Mouse (Mus musculus) megakaryocyte, embryonic 14.5 days (primary cell): ENCODE results near the gene Amdhd1. TPM values are rescaled to one million over a fixed set of nuclear protein-coding genes. Genes with fewer than 3 reads are reported as not detected.
"Not testable (repeated sequence)": the region's sequence is repeated elsewhere in the genome, so short reads cannot be mapped to it uniquely, and the experiment has no call there.

Experiments
- H3K27me3 ChIP-seq: replicated peaks from 2 replicates; pipeline ENCODE3; 2012; ENCODE audit warnings: inconsistent platforms
- H3K36me3 ChIP-seq: replicated peaks from 2 replicates; pipeline ENCODE3; 2012; ENCODE audit warnings: low read length, inconsistent platforms, mixed read lengths
- H3K4me1 ChIP-seq: 2 replicates; pipeline ENCODE4 v1.6.1; 2012; ENCODE audit warnings: inconsistent platforms
- H3K4me3 ChIP-seq: replicated peaks from 2 replicates; pipeline ENCODE3; 2012; ENCODE audit warnings: moderate library complexity, mild to moderate bottlenecking, inconsistent platforms
- H3K9me3 ChIP-seq: 2 replicates; pipeline ENCODE4 v1.6.1; 2012; ENCODE audit warnings: inconsistent platforms
- FLI1 ChIP-seq: IDR thresholded peaks from 2 replicates; pipeline ENCODE4 v1.6.1; 2012; ENCODE audit warnings: low read length, inconsistent platforms, mixed read lengths
- GATA1 ChIP-seq: IDR thresholded peaks from 3 replicates; pipeline ENCODE4 v1.6.1; 2012; ENCODE audit warnings: mixed read lengths, low read length, inconsistent platforms, borderline replicate concordance
- polyA plus RNA-seq: library from polyadenylated mRNA; stranded (reverse); fragments of >175 nt; gene quantifications from 2 replicates; pipeline ENCODE4 v1.2.3, GENCODE M21; 2012; ENCODE audit warnings: low replicate concordance; ENCODE audit not compliant: insufficient read depth

The Amdhd1 gene
- polyA plus RNA-seq, 1 experiment = not detected

DNA sequence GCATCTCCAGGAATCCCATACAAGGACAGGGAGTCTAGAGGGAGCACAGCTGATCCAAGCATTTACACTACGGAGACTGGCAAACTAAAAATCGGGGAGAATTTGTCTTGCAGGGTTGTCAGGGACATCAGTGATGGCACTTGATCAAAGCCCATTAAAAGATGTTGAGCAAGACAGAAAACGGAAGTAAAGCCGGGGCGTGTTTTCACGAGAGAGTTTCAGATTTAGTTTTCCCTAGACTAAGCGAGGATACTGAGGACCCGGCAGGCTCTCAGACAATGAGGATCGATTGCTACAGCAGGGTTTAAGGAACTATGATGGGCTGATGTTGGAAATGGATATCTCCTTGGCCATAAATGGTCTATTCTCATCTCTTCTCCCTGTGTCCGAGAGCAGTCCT, 27.2 kb upstream of the Amdhd1 start:
- no peaks in the 10 kb centered on the region; the same call in 1 of the 2 replicates for H3K4me1 ChIP-seq
- no peaks in the 10 kb centered on the region for H3K36me3 ChIP-seq
- H3K4me3 ChIP-seq = no peak overlapping the region
- no peaks in the 10 kb centered on the region for H3K9me3 ChIP-seq
- H3K27me3 ChIP-seq = peaks cover 8% of the 10 kb centered on the region
- TF ChIP-seq GATA1 (no peak), FLI1 (no peak)

DNA sequence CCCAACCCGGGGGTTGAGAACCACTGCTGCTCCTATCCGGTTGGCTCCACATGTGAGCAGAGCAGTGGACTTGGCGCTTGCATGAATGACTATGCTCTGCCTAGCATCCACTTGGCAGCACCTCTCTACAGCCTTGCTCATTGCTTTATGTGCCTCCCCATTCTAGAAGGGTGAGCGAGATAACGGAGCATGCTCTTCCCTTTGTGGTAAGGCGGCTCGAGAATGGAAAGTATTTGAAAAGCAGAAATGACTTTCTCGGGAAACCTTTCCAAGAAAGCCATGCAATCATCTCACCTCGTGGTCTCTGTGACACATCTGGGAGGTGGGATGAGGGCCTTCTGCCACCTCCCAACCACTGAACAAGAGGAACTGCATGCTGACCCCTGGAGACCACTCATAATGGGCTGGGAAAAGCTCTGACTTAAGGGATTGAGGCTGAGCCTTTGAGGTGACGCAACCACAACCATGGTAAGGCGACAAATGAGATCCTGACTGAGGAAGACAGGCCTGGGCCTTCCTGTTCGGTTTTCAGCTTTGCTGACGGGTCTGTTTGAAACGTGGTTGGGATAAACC, 24.8 kb upstream of the Amdhd1 start:
- TF ChIP-seq FLI1 (no peak), GATA1 (no peak)
- no peaks in the 10 kb centered on the region for H3K36me3 ChIP-seq
- H3K4me1 ChIP-seq = no peaks in the 10 kb centered on the region; the same call in 1 of the 2 replicates
- H3K9me3 ChIP-seq = peaks cover 6% of the 10 kb centered on the region
- peaks cover 14% of the 10 kb centered on the region for H3K27me3 ChIP-seq
- H3K4me3 ChIP-seq = no peak overlapping the region

- Histone ChIP-seq H3K4me3 (no peak overlapping the region), H3K27me3 (peaks cover 11% of the 10 kb centered on the region), H3K9me3 (peaks cover 6% of the 10 kb centered on the region), H3K4me1 (no peaks in the 10 kb centered on the region; the same call in 1 of the 2 replicates), H3K36me3 (no peaks in the 10 kb centered on the region)
- TF ChIP-seq GATA1 = no peak
- TF ChIP-seq FLI1 = no peak
Observed at GRCm38 (mm10) chr10:93559786-93560185, 20.0 kb upstream of the Amdhd1 start.

DNA sequence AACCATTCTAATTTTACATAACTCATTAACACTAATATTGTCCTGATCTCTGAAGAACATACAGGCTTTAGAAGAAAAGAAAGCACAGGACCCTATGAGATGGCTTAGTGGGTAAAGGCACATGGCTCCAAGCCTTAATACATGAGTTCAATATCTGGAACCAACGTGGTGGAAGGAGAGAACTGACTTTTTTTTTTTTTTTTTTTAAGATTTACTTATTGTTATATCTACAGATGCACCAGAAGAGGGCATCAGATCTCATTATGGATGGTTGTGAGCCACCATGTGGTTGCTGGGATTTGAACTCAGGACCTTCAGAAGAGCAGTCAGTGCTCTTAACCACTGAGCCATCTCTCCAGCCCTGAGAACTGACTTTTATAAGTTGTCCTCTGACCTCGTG, 18.1 kb upstream of the Amdhd1 start:
- H3K4me3 ChIP-seq, H3K36me3 ChIP-seq, H3K9me3 ChIP-seq, H3K4me1 ChIP-seq: not testable (repeated sequence)
- peaks cover 17% of the 10 kb centered on the region for H3K27me3 ChIP-seq

DNA sequence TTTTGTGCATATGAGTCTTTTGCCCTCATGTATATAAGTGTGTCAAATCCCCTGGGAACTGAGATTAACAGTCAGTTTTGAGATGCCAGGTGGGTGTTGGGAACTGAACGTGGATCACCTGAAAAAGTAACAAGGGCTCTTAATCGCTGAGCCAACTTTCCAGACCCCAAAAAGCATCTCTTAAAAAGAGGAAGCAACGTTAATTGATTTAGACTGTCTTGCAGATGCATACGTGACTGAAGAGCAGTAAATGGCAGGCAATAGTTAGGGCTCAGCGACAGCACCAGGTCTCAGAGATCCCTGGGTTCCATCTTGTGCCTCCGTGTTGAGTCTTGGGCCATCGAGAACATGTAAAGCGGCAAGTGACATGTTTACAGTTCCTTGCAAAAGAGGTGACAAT, 12.8 kb upstream of the Amdhd1 start:
- peaks cover 14% of the 10 kb centered on the region for H3K4me1 ChIP-seq
- H3K36me3 ChIP-seq = no peaks in the 10 kb centered on the region
- no peaks in the 10 kb centered on the region for H3K9me3 ChIP-seq
- TF ChIP-seq GATA1 (no peak), FLI1 (no peak)
- H3K27me3 ChIP-seq = peaks cover 18% of the 10 kb centered on the region
- no peak overlapping the region for H3K4me3 ChIP-seq

DNA sequence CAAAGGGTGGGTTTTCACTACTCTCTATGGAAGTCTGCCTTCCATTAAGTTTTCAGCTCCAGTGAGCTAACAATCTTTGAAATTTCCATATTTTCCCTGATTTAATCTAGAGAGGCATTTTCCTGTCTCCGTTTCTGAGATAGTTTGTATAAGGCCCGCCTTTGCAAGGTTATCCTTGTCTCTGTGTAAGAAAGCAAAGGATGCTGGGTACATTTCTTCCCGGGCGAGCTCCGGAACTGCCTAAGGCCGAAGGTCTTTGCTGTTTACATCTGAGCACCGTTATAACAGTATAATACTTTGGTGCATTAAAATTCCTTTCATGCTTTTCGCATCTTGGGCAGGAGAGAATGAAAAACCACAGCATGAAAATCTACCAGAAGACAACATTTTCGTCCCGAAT, 10.0 kb upstream of the Amdhd1 start:
- H3K4me3 ChIP-seq = no peak overlapping the region
- peaks cover 18% of the 10 kb centered on the region for H3K4me1 ChIP-seq
- peaks cover 15% of the 10 kb centered on the region for H3K27me3 ChIP-seq
- no peaks in the 10 kb centered on the region for H3K36me3 ChIP-seq
- TF ChIP-seq GATA1 = no peak
- no peak for TF ChIP-seq FLI1
- no peaks in the 10 kb centered on the region for H3K9me3 ChIP-seq

DNA sequence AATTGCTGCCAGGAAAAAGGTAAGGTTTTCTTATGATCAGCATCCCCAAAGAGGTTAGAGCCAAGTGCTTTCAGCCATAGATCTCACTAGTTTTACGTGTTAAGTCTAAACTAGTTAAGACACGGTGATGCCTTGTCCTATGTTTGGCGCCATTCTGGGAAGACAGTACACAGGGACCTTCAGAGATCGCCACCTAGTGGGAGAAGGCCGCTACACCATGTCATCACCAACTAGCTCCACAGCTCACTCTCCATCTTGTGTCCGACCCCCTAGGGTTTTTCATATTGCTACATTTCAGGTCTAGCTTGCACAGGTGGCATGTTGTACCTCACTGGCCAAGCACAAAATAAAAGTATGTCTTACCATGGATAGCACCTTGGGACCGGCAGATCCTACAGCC, 9.2 kb upstream of the Amdhd1 start:
- H3K36me3 ChIP-seq = no peaks in the 10 kb centered on the region
- no peak for TF ChIP-seq GATA1
- TF ChIP-seq FLI1 = no peak
- no peaks in the 10 kb centered on the region for H3K9me3 ChIP-seq
- H3K4me3 ChIP-seq = no peak overlapping the region
- peaks cover 12% of the 10 kb centered on the region for H3K27me3 ChIP-seq
- peaks cover 18% of the 10 kb centered on the region for H3K4me1 ChIP-seq

DNA sequence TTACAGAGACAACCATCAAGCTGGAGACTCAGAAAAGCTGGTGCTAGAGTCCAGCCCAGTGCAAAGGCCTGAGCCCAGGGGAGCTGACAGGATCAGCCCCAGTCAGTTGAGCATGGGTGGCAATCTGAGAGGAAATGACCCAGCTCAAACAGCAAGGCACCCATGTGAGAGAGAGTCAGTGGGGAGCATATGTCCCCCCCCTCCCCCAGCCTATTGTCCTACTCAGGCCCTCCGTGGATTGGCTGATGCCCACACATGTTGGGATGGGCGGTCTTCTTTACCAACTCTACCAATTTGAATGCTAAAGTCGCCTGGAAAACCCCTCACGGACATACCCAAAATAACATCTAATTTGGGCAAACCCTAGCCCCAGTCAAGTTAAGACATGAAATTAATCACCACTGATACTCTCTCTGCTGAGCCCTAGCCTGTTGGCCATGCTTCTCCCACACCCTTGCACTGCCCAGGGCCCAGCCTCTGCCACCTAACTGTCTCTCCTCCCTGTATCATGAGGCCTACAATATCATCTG, 8.0 kb upstream of the Amdhd1 start:
- Histone ChIP-seq H3K9me3 (no peaks in the 10 kb centered on the region), H3K4me3 (no peak overlapping the region), H3K27me3 (peaks cover 7% of the 10 kb centered on the region), H3K36me3 (no peaks in the 10 kb centered on the region), H3K4me1 (peaks cover 21% of the 10 kb centered on the region)
- TF ChIP-seq GATA1 = no peak
- no peak for TF ChIP-seq FLI1

- Histone ChIP-seq H3K4me1 (peaks cover 37% of the 10 kb centered on the region), H3K4me3 (no peak overlapping the region), H3K36me3 (no peaks in the 10 kb centered on the region), H3K27me3 (peaks cover 4% of the 10 kb centered on the region), H3K9me3 (no peaks in the 10 kb centered on the region)
- no peak for TF ChIP-seq FLI1
- TF ChIP-seq GATA1 = no peak
Observed at GRCm38 (mm10) chr10:93544172-93544571, 4.3 kb upstream of the Amdhd1 start.

GRCm38 (mm10) chr10:93543176-93543575, 3.3 kb upstream of the Amdhd1 start:
- TF ChIP-seq GATA1 (no peak), FLI1 (no peak)
- Histone ChIP-seq H3K4me1 (peaks cover 30% of the 10 kb centered on the region), H3K27me3 (peaks cover 7% of the 10 kb centered on the region), H3K4me3 (no peak overlapping the region), H3K9me3 (no peaks in the 10 kb centered on the region), H3K36me3 (no peaks in the 10 kb centered on the region)

- peaks cover 22% of the 10 kb centered on the region for H3K4me1 ChIP-seq
- peaks cover 14% of the 10 kb centered on the region for H3K27me3 ChIP-seq
- H3K4me3 ChIP-seq = no peak overlapping the region
- no peaks in the 10 kb centered on the region for H3K9me3 ChIP-seq
- H3K36me3 ChIP-seq = no peaks in the 10 kb centered on the region
- TF ChIP-seq FLI1 (no peak), GATA1 (no peak)
Observed at GRCm38 (mm10) chr10:93542356-93542755, 2.5 kb upstream of the Amdhd1 start.
